Mouse (Mus musculus) hematopoietic stem cell, adult 5-6 weeks (primary cell): ENCODE measurements around the gene Hivep3. TPM values are rescaled to one million over a fixed set of nuclear protein-coding genes. Genes with fewer than 3 reads are reported as not detected.

ENCODE experiments used
- ATAC-seq, 2 experiments: fragments of 125-278 bp in 1 of 2; replicated peaks in 1 of 2; 2 replicates each; pipeline ENCODE4 v1.8.0; 2016 to 2017; ENCODE audit warnings: inconsistent platforms in 2 of 2, mild to moderate bottlenecking in 2 of 2, moderate number of reproducible peaks in 2 of 2, low read depth in 1 of 2, moderate TSS enrichment in 1 of 2; ENCODE audit not compliant: low FRiP score in 2 of 2, poor library complexity in 2 of 2, severe bottlenecking in 2 of 2, insufficient read depth in 1 of 2, low TSS enrichment in 1 of 2
- total RNA-seq: library from RNA; stranded (forward); fragments of 172-1452, 232-1000 nt; gene quantifications from 2 replicates; pipeline ENCODE4 v1.2.3, GENCODE M21; 2017

Gene Hivep3
- total RNA-seq, 1 experiment from 2014 or later = 16.2 TPM

- peak; percentile 40 to 65; a peak in 3 of 4 replicates for ATAC-seq
Observed at GRCm38 (mm10) chr4:120032320-120032983, 298.9 kb downstream of the Hivep3 start.

- ATAC-seq = no peak
Observed at GRCm38 (mm10) chr4:120032984-120033355, 299.4 kb downstream of the Hivep3 start.

- no peak for ATAC-seq
Observed at GRCm38 (mm10) chr4:120036294-120036693, 302.7 kb downstream of the Hivep3 start.

- no peak for ATAC-seq
Observed at GRCm38 (mm10) chr4:120037007-120037406, 303.4 kb downstream of the Hivep3 start.

- no peak for ATAC-seq
Observed at GRCm38 (mm10) chr4:120041520-120041919, 307.9 kb downstream of the Hivep3 start.

- no peak for ATAC-seq
Observed at GRCm38 (mm10) chr4:120042480-120042879, 308.9 kb downstream of the Hivep3 start.

- ATAC-seq = no peak
Observed at GRCm38 (mm10) chr4:120044612-120045011, 311.0 kb downstream of the Hivep3 start.

- no peak for ATAC-seq
Observed at GRCm38 (mm10) chr4:120045131-120045537, 311.6 kb downstream of the Hivep3 start.

- no peak for ATAC-seq
Observed at GRCm38 (mm10) chr4:120045871-120046270, 312.3 kb downstream of the Hivep3 start.

- no peak for ATAC-seq
Observed at GRCm38 (mm10) chr4:120047060-120047459, 313.5 kb downstream of the Hivep3 start.

- ATAC-seq = no peak
Observed at GRCm38 (mm10) chr4:120048274-120048673, 314.7 kb downstream of the Hivep3 start.

- ATAC-seq = no peak
Observed at GRCm38 (mm10) chr4:120049857-120050256, 316.3 kb downstream of the Hivep3 start.

GRCm38 (mm10) chr4:120052481-120052880, 318.9 kb downstream of the Hivep3 start:
- no peak for ATAC-seq

- peak; percentile 28 to 44; a peak in 3 of 4 replicates for ATAC-seq
Observed at GRCm38 (mm10) chr4:120053026-120054005, 319.7 kb downstream of the Hivep3 start.

GRCm38 (mm10) chr4:120054145-120054544, 320.6 kb downstream of the Hivep3 start:
- peak; percentile 48 to 57; a peak in 2 of 4 replicates for ATAC-seq

- no peak for ATAC-seq
Observed at GRCm38 (mm10) chr4:120056451-120056850, 322.9 kb downstream of the Hivep3 start.

- ATAC-seq = no peak
Observed at GRCm38 (mm10) chr4:120057529-120057928, 323.9 kb downstream of the Hivep3 start.

GRCm38 (mm10) chr4:120058157-120058556, 324.6 kb downstream of the Hivep3 start:
- ATAC-seq = no peak
